Mouse (Mus musculus) retina, postnatal 7 days (tissue): ENCODE results near the gene Kmt2c.

Experiments used
- DNase-seq: peaks from one replicate; pipeline ENCODE4 v3.0.0-alpha.2; 2012; ENCODE audit warnings: low read depth, low spot score

The Kmt2c gene

DNA sequence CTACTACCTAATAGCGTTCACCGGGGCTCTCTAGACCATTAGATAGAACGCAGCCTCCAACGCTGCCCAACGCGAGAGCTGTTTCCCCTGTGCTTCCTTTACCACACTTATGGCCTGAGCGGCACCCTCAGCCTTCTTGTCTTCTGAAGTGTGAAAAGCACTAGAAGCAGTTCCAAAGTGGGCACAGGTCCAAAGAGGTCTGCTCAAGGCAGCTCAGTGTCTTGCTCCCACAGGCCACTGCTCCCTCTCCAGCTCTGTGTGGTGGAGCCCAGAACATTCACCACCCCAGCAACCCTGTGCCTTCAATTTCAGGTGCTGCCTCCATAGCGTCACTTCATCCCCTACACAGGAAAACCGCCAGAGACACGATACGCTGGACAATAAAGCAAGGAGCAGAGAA is 115.0 kb downstream of the Kmt2c start:
- DNase-seq: no peak

DNA sequence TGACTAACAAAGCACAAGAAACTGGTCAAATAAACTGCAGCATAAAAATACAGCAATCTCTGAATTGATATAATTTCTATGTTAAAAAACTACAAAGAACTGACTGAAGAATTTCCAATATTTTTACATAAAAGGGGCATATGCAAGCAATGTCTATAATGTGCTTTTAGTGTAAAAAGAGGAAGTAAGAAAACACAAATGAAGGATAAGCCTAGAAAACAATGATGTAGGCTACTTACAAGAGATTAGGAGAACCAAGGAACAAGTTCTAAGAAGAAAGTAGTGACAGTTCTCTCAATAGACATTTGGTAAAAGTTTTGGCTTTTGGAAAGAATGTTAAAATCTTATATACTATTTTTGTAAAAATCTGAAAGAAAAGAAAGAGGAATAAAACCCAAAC is 119.4 kb downstream of the Kmt2c start:
- no peak for DNase-seq

- no peak for DNase-seq
These were observed 130.2 kb downstream of the Kmt2c start for GRCm38 (mm10) chr5:25368420-25368819.

GRCm38 (mm10) chr5:25367126-25367525 is 131.5 kb downstream of the Kmt2c start:
- no peak for DNase-seq

DNA sequence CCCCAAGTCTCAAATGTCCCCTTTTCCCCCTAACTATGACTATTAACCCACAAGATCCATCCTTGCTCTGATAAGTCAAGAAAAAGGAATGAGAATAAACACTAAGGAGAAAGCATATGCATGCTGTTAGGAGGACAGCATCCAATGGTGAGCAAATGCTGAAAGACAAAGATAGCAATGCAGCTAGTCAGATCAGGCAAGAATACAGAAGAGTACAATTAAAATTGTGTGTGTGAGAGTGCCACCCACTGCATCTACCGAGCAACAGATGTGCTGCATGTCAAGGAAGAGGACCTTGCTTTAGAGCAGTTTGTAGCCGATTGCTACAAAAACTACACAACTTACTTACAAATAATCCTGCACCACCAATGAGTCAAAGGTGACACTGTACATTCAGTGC is 145.1 kb downstream of the Kmt2c start:
- DNase-seq: no peak

DNA sequence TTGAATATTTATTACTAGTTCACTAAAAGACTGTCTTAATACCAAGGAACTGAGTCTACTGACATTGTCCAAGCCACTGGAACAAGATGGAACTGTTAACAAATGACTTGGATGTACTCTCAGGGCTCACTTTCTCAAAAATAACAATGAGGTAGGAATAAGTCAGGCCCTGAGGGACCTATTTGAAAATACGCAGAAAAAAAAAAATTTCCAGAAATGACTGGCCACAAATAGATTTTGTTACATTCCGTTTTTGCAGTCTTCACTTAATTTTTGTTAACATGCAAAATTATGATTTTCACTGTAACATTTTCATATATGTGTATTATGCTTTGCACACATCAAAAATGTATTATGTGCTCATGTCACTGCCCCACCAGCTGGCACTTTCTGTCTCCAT is 167.3 kb downstream of the Kmt2c start:
- DNase-seq: no peak

- DNase-seq: no peak
These were observed 184.7 kb downstream of the Kmt2c start for GRCm38 (mm10) chr5:25313881-25314280.

- DNase-seq: no peak
These were observed 188.4 kb downstream of the Kmt2c start for GRCm38 (mm10) chr5:25310226-25310625.

GRCm38 (mm10) chr5:25296830-25297229 is 201.8 kb downstream of the Kmt2c start:
- no peak for DNase-seq

DNA sequence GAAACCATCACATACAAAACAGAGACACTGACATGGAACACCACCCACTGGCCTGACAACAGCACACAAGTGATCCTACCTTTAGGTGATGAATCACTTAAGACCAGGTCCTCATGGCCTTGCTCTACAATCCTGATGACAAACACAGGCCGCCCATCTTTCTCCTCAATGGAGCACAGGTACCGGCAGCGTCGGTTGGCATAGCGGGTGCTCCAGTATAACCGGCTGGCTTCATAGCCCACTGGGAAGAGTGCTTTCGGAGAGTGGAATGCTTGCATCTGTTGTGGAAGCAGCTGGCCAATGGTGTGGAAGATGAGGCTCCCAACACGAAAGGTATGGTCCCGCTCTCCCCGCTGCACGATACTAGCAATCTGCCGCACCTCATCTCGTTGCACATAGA is 214.6 kb downstream of the Kmt2c start:
- no peak for DNase-seq

GRCm38 (mm10) chr5:25276365-25276764 is 222.2 kb downstream of the Kmt2c start:
- DNase-seq: no peak

DNA sequence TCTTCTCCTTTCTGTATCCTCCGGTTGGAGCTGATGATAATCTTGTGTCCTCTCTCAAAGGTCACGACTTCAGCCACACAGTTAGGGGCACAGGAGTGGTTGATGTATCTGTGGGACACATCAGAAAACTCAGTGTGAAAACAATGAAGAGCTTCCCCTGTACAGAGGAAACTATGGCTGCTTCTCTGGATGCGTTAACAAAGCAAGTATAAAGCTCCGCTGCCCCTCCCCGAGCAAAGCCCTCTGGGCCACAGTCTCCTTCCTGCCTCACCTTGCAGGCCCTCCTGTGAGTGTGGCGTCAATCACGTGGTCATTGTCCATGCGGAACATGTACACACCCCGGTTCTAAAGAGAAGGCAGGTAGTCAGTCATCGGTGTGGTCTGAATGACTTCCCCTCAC is 223.0 kb downstream of the Kmt2c start:
- no peak for DNase-seq

- no peak for DNase-seq
These were observed 230.2 kb downstream of the Kmt2c start for GRCm38 (mm10) chr5:25268258-25268888.

DNA sequence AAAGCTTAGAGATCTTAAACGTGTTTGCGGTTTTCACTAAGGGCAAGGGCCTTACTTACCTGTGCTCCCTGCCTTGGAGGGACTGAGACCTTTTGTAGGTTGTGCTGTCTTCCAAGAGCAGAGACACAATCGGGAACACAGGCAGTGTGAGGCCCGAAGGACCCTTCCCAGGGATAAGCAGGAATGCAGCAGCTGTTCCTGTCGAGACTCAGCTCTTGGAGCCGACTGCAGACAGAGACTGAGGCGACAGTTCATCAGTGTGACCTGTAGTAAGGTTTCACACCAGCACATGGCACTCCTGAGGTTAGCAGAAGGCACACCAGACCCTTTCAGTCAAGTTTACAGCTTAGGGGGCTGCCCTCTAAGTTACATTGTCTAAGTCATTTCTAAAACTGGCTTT is 236.3 kb downstream of the Kmt2c start:
- no peak for DNase-seq

- DNase-seq: no peak
These were observed 237.1 kb downstream of the Kmt2c start for GRCm38 (mm10) chr5:25261452-25261851.

- no peak for DNase-seq
These were observed 241.9 kb downstream of the Kmt2c start for GRCm38 (mm10) chr5:25256686-25257085.

DNA sequence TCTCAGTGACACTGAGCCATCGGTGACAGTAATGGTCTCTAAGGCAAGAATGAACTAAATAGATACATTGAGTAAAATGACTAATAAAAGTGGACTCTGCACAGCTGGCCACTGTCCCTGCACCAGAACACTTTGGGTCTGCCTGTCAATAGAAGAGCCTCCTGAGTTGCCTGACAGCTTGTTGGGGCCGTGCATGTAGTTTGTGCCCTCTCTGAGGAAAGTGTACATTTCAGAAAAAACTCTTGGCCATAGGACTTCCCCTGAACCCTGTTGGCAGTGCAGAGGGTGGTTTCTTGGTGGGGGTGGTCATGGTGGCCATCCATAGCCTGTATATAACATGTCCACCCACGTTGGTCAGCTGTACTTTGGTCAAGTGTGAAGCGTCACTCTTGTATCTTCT is 244.1 kb downstream of the Kmt2c start:
- no peak for DNase-seq

- no peak for DNase-seq
These were observed 245.6 kb downstream of the Kmt2c start for GRCm38 (mm10) chr5:25252825-25253544.

DNA sequence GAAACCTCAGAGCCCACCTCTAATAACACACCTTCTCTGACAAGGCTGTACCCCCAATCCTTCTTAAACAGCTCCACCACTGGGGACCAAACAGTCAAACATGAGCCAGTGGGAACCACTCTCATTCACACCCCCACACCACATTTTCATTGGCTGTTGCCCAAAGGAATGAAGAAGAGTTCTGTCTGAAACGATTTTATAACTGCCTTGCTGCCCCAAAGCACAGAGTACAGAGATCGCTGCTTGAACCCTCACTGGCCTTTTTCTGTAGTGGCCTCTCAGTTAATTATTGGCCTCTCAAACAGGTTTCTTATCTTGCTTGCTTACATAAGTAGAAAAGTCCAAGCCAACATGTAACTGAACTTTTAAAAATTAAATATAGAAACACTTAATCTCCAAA is 246.2 kb downstream of the Kmt2c start:
- no peak for DNase-seq

DNA sequence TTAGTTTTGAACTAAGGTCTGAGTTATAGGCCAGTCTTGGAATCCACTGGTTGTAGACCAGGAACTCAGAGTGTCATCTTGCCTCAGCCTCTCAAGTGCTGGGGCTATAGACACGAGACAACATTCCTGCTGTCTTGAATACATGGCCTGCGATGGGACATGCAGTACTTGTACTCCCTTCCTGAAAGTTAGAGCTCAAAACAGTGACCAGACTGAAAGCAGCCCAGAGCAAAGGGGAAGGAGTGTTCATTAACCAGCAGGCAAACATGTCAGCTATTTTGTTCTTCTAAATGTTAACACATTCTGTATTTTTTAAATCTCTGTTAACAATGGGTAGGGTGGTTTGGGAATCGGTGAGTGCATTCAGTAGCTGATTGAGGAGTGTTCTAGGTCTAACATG is 251.5 kb downstream of the Kmt2c start:
- no peak for DNase-seq

GRCm38 (mm10) chr5:25246473-25246865 is 252.1 kb downstream of the Kmt2c start:
- no peak for DNase-seq

- DNase-seq: no peak
These were observed 252.6 kb downstream of the Kmt2c start for GRCm38 (mm10) chr5:25245806-25246472.

GRCm38 (mm10) chr5:25243101-25243500 is 255.5 kb downstream of the Kmt2c start:
- no peak for DNase-seq
